Mouse (Mus musculus) megakaryocyte, embryonic 14.5 days (primary cell): ENCODE data around the gene Ckap5. TPM values are rescaled to one million over a fixed set of nuclear protein-coding genes. Genes with fewer than 3 reads are reported as not detected.

Experiments
- H3K27me3 ChIP-seq: replicated peaks from 2 replicates; pipeline ENCODE3; 2012; ENCODE audit warnings: inconsistent platforms
- H3K36me3 ChIP-seq: replicated peaks from 2 replicates; pipeline ENCODE3; 2012; ENCODE audit warnings: low read length, inconsistent platforms, mixed read lengths
- H3K4me1 ChIP-seq: 2 replicates; pipeline ENCODE4 v1.6.1; 2012; ENCODE audit warnings: inconsistent platforms
- H3K4me3 ChIP-seq: replicated peaks from 2 replicates; pipeline ENCODE3; 2012; ENCODE audit warnings: moderate library complexity, mild to moderate bottlenecking, inconsistent platforms
- H3K9me3 ChIP-seq: 2 replicates; pipeline ENCODE4 v1.6.1; 2012; ENCODE audit warnings: inconsistent platforms
- FLI1 ChIP-seq: IDR thresholded peaks from 2 replicates; pipeline ENCODE4 v1.6.1; 2012; ENCODE audit warnings: low read length, inconsistent platforms, mixed read lengths
- GATA1 ChIP-seq: IDR thresholded peaks from 3 replicates; pipeline ENCODE4 v1.6.1; 2012; ENCODE audit warnings: mixed read lengths, low read length, inconsistent platforms, borderline replicate concordance
- polyA plus RNA-seq: library from polyadenylated mRNA; stranded (reverse); fragments of >175 nt; gene quantifications from 2 replicates; pipeline ENCODE4 v1.2.3, GENCODE M21; 2012; ENCODE audit warnings: low replicate concordance; ENCODE audit not compliant: insufficient read depth

The Ckap5 gene
- polyA plus RNA-seq, 1 experiment, result 3.6 TPM

- H3K27me3 ChIP-seq, result peaks cover 19% of the 10 kb centered on the region
- TF ChIP-seq GATA1, result no peak
- TF ChIP-seq FLI1, result no peak
- H3K36me3 ChIP-seq, result no peaks in the 10 kb centered on the region
- H3K4me1 ChIP-seq, result peaks cover 33% of the 10 kb centered on the region
- no peaks in the 10 kb centered on the region for H3K9me3 ChIP-seq
- H3K4me3 ChIP-seq, result no peak within 1 kb of the TSS
Measured at GRCm38 (mm10) chr2:91636229-91636628, 109.7 kb downstream of the Ckap5 start, which contains the start of gene F2. Gene F2 (minus strand): TSS chr2:91636414.

GRCm38 (mm10) chr2:91636727-91637338 lies 110.3 kb downstream of the Ckap5 start:
- Histone ChIP-seq H3K36me3 (peaks cover 1% of the 10 kb centered on the region), H3K4me1 (peaks cover 33% of the 10 kb centered on the region), H3K27me3 (peaks cover 17% of the 10 kb centered on the region), H3K9me3 (no peaks in the 10 kb centered on the region), H3K4me3 (no peak overlapping the region)
- no peak for TF ChIP-seq GATA1
- TF ChIP-seq FLI1, result no peak

DNA sequence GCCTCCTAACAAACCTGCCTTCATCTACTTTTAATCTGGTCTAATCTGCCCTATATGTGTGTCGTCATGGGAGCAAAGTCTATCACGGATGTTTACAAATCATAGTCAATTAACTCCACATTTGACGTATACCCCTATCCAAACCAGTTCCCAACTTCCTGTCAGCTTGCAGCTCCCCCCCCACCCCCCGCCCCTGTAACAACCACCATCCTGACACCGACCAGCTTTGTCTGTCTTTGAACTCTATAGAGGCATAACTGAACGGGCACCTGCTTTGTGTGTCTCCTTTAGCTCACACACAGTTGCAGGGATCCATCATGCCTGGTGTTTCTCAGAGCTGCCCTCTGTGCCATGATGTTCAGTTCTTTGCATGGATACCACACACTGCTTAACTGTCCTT lies 112.4 kb downstream of the Ckap5 start:
- Histone ChIP-seq H3K4me1 (peaks cover 33% of the 10 kb centered on the region), H3K36me3 (peaks cover 20% of the 10 kb centered on the region), H3K27me3 (peaks cover 5% of the 10 kb centered on the region), H3K9me3 (no peaks in the 10 kb centered on the region), H3K4me3 (no peak overlapping the region)
- no peak for TF ChIP-seq GATA1
- TF ChIP-seq FLI1, result no peak

GRCm38 (mm10) chr2:91642825-91643415 lies 116.4 kb downstream of the Ckap5 start:
- TF ChIP-seq FLI1, result no peak
- no peak for TF ChIP-seq GATA1

GRCm38 (mm10) chr2:91644021-91644420 lies 117.5 kb downstream of the Ckap5 start:
- no peak overlapping the region for H3K4me3 ChIP-seq
- H3K9me3 ChIP-seq, result no peaks in the 10 kb centered on the region
- peaks cover 38% of the 10 kb centered on the region for H3K4me1 ChIP-seq
- peaks cover 62% of the 10 kb centered on the region for H3K36me3 ChIP-seq
- H3K27me3 ChIP-seq, result no peaks in the 10 kb centered on the region
- TF ChIP-seq FLI1 (no peak), GATA1 (no peak)

More at GRCm38 (mm10) chr2:91642825-91643415, 116.4 kb downstream of the Ckap5 start:
- peaks cover 28% of the 10 kb centered on the region for H3K4me1 ChIP-seq
- no peak overlapping the region for H3K4me3 ChIP-seq
- H3K36me3 ChIP-seq, result peaks cover 60% of the 10 kb centered on the region
- no peaks in the 10 kb centered on the region for H3K9me3 ChIP-seq
- H3K27me3 ChIP-seq, result no peaks in the 10 kb centered on the region

GRCm38 (mm10) chr2:91645354-91645753 lies 118.8 kb downstream of the Ckap5 start:
- TF ChIP-seq FLI1 (no peak), GATA1 (no peak)
- Histone ChIP-seq H3K36me3 (peaks cover 62% of the 10 kb centered on the region), H3K4me1 (peaks cover 36% of the 10 kb centered on the region), H3K9me3 (no peaks in the 10 kb centered on the region), H3K27me3 (no peaks in the 10 kb centered on the region), H3K4me3 (no peak overlapping the region)

DNA sequence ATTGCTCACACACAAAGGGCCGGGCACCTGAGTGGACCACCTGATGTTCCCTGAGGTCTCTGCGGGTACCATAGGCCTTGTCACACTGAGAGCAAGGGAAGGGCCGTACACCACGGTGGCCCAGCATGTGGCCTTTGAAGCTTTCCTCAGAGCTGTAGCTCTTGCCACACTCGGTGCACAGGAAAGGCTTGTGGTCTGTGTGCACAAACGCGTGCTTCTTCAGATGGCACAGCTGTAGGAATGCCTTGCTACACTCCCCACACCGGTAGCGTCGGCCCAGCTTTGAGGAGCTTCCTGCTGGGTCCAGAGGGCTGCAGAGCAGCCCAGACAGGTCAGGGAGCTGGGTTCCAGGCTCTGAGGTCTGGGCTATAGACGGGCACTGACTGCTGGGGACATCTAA lies 119.2 kb downstream of the Ckap5 start:
- Histone ChIP-seq H3K27me3 (no peaks in the 10 kb centered on the region), H3K9me3 (no peaks in the 10 kb centered on the region), H3K4me3 (no peak overlapping the region), H3K36me3 (peaks cover 62% of the 10 kb centered on the region), H3K4me1 (peaks cover 39% of the 10 kb centered on the region)
- TF ChIP-seq GATA1 (no peak), FLI1 (no peak)

- H3K4me3 ChIP-seq, result no peak overlapping the region
- no peaks in the 10 kb centered on the region for H3K9me3 ChIP-seq
- H3K36me3 ChIP-seq, result peaks cover 63% of the 10 kb centered on the region
Measured at GRCm38 (mm10) chr2:91646733-91647132, 120.2 kb downstream of the Ckap5 start.

DNA sequence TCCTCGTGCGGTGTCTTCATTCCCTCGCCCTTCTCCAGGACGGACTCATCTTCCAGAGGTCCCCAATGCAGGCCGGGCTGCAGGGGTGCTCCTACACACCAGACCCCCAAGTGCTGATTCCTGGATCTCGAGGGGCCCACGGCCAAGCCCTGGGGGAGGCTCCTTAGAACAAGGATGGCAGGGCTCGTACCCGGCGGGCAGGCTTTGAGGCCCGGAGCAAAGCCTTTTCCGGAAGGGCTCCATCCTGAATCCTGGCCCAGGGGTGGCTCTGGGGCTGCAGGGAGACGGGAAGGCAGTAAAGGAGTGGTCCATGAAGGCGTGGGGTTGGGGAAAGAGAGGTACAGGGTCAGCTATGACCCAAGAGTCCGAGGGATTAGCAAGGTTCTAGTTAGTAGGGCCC lies 122.6 kb downstream of the Ckap5 start:
- Histone ChIP-seq H3K27me3 (no peaks in the 10 kb centered on the region), H3K4me1 (peaks cover 72% of the 10 kb centered on the region), H3K4me3 (peak overlapping the region; percentile 99), H3K36me3 (peaks cover 65% of the 10 kb centered on the region), H3K9me3 (no peaks in the 10 kb centered on the region)
- TF ChIP-seq FLI1 (no peak), GATA1 (no peak)

More at GRCm38 (mm10) chr2:91646733-91647132, 120.2 kb downstream of the Ckap5 start:
- TF ChIP-seq GATA1, result no peak
- TF ChIP-seq FLI1, result no peak
- Histone ChIP-seq H3K4me1 (peaks cover 48% of the 10 kb centered on the region), H3K27me3 (no peaks in the 10 kb centered on the region)

- peaks cover 65% of the 10 kb centered on the region for H3K36me3 ChIP-seq
- TF ChIP-seq GATA1, result no peak
- TF ChIP-seq FLI1, result peak; percentile 96
- H3K9me3 ChIP-seq, result no peaks in the 10 kb centered on the region
- H3K27me3 ChIP-seq, result no peaks in the 10 kb centered on the region
- peak within 1 kb of the TSS; percentile 99 for H3K4me3 ChIP-seq
- peaks cover 77% of the 10 kb centered on the region for H3K4me1 ChIP-seq
Measured at GRCm38 (mm10) chr2:91649553-91650359, 123.2 kb downstream of the Ckap5 start, which contains the start of the genes Zfp408 and Arhgap1. Gene Zfp408 (minus strand): TSS chr2:91649791. Gene Arhgap1 (plus strand): TSS chr2:91649860.
